8 mouse cellular contexts compared by ENCODE assay signal in the genomic region with DNA sequence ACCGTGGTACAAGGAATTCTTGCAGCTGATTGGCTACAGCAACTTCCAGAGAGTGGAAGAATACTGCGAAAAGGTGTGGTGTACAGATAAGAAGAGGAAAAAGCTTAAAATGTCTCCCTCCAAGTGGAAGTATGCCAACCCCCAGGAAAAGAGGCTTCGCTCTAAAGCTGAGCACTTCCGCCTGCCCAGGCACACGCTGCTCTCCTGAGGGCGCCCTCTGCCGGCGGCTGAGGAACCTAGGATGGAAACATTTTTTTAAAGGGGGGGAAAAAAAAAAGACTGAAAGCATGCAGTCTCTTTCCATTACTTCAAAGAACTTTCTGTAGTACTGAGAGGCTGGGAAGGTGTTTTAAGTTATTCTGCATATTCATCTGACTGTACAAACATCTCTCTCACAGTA.
A peak's percentile ranks its signal among the peaks of the same experiment; 100 is the strongest.
DNase-seq lines count a peak whose midpoint lies in the region; ATAC-seq and TF ChIP-seq lines count a peak whose summit lies in the region.

No protein-coding gene starts in this region.

- intact Hi-C loops in left cerebral cortex, postnatal 4 days (cut with DNase I): loop anchor here (5.0 kb wide), 1 partner anchor 1690 kb away; no protein-coding TSS in a partner anchor
- intact Hi-C loops in left cerebral cortex, postnatal 36 days (cut with DNase I): no loop called here

- H3K4me1 ChIP-seq in hindbrain, postnatal 0 days (ENCODE audit: insufficient read depth, low read length): no peaks in the 10 kb centered on the region
- H3K4me1 ChIP-seq in small intestine, adult 2 months (ENCODE audit: control insufficient read depth, insufficient read depth, insufficient read length, low read length): no peaks in the 10 kb centered on the region

- WGBS in hindbrain, postnatal 0 days: 39% methylated on average over 8 of the region's 8 CpGs
- WGBS in small intestine, adult 2 months: 42% methylated on average over 8 of the region's 8 CpGs

- H3K36me3 ChIP-seq in hindbrain, postnatal 0 days (ENCODE audit: insufficient read depth, low read length): no peaks in the 10 kb centered on the region
- H3K36me3 ChIP-seq in small intestine, adult 2 months (ENCODE audit: control insufficient read depth, insufficient read depth, low read length): no peaks in the 10 kb centered on the region

- peak; percentile 66 for TF ChIP-seq CTCF in hindbrain, postnatal 0 days (IDR thresholded peaks at IDR 0.05; ENCODE audit: low read depth)
- peak; percentile 20; the same call in 1 of the 2 replicates for TF ChIP-seq CTCF in small intestine, adult 2 months (IDR thresholded peaks at IDR 0.05; ENCODE audit: extremely low read depth, insufficient read length, insufficient replicate concordance, low read depth, low read length)

- peak; percentile 11 to 50 for DNase-seq in cerebellum, postnatal 25 days
- peak; percentile 44 for DNase-seq in left cerebral cortex, postnatal 4 days
- no peak for DNase-seq in left cerebral cortex, postnatal 36 days (ENCODE audit: low spot score in 2 of 2)
- peak; percentile 79 for DNase-seq in ZHBTc4 (ENCODE audit: low read depth, low spot score)
- peak; percentile 52 for DNase-seq in hindbrain, postnatal 0 days (ENCODE audit: low spot score)
- no peak for DNase-seq in layer of hippocampus, adult 9-11 months

- no peak overlapping the region for H3K4me2 ChIP-seq in hindbrain, postnatal 0 days (ENCODE audit: low read depth, low read length)

- no peaks in the 10 kb centered on the region for H3K27me3 ChIP-seq in hindbrain, postnatal 0 days (ENCODE audit: insufficient read depth, low read length)
- H3K27me3 ChIP-seq in small intestine, adult 2 months (ENCODE audit: control insufficient read depth, insufficient read depth, low read length): no peaks in the 10 kb centered on the region

- H3K4me3 ChIP-seq in hindbrain, postnatal 0 days (ENCODE audit: low read length): no peak overlapping the region
- H3K4me3 ChIP-seq in small intestine, adult 2 months (ENCODE audit: low read depth, low read length): no peak overlapping the region

- no peak for ATAC-seq in cerebellum, adult (ENCODE audit: insufficient number of reproducible peaks, low FRiP score, low TSS enrichment)
- ATAC-seq in hindbrain, postnatal 0 days: no peak

- TF ChIP-seq POLR2A in small intestine, adult 2 months (IDR thresholded peaks at IDR 0.05; ENCODE audit: low read depth, low read length): no peak

- H3K9me3 ChIP-seq in hindbrain, postnatal 0 days (ENCODE audit: low read length): no peaks in the 10 kb centered on the region

- no peak overlapping the region for H3K9ac ChIP-seq in hindbrain, postnatal 0 days (replicated peaks; ENCODE audit: low read length)

- H3K27ac ChIP-seq in hindbrain, postnatal 0 days: no peak overlapping the region
- no peak overlapping the region for H3K27ac ChIP-seq in small intestine, adult 2 months (ENCODE audit: insufficient read depth, low read depth, low read length)

Comparison
In these comparisons a context has a peak if more than half of its experiments do, and no peak if none do; other contexts are left out.
1. DNase-seq: peak in cerebellum, postnatal 25 days (2 of 2), left cerebral cortex, postnatal 4 days (single experiment), ZHBTc4 (single experiment) and hindbrain, postnatal 0 days (single experiment); none in left cerebral cortex, postnatal 36 days (0 of 2) and layer of hippocampus, adult 9-11 months (single experiment).